Mouse (Mus musculus) CH12.LX (cell line): ENCODE results near the gene Mef2d. TPM values are rescaled to one million over a fixed set of nuclear protein-coding genes. Genes with fewer than 3 reads are reported as not detected.

Source experiments
- DNase-seq: peaks from one replicate; pipeline ENCODE4 v3.0.0-alpha.2; 2013; ENCODE audit errors: extremely low read depth
- H3K27ac ChIP-seq: 2 replicates; pipeline ENCODE4 v1.5.1; 2012; ENCODE audit warnings: low read depth, mild to moderate bottlenecking, control low read depth, moderate library complexity; ENCODE audit not compliant: insufficient read depth
- H3K27me3 ChIP-seq: replicated peaks from 2 replicates; pipeline ENCODE3; 2012; ENCODE audit warnings: inconsistent platforms
- H3K36me3 ChIP-seq, 2 experiments: replicated peaks in 1 of 2; 2 replicates each; pipeline versions ENCODE3 to v1.6.1; 2012; ENCODE audit warnings: inconsistent platforms in 1 of 2, low read length in 1 of 2, mild to moderate bottlenecking in 1 of 2, mixed read lengths in 1 of 2, moderate library complexity in 1 of 2; ENCODE audit not compliant: control insufficient read depth in 1 of 2, insufficient read depth in 1 of 2
- H3K4me1 ChIP-seq, 2 experiments: 2 replicates each; pipeline ENCODE4 v1.6.1; 2012; ENCODE audit warnings: inconsistent platforms in 1 of 2, moderate library complexity in 1 of 2; ENCODE audit not compliant: insufficient read depth in 2 of 2, control insufficient read depth in 1 of 2
- H3K4me2 ChIP-seq: 2 replicates; pipeline ENCODE4 v1.6.1; 2012; ENCODE audit warnings: low read depth, mild to moderate bottlenecking, control low read depth; ENCODE audit not compliant: poor library complexity, insufficient read depth, severe bottlenecking
- H3K4me3 ChIP-seq, 3 experiments: fragments of 150-350 bp in 1 of 3; sonication (generic) in 1 of 3; replicated peaks in 1 of 3; 2 replicates each; pipeline versions ENCODE3 to v1.5.1; 2011 to 2012; ENCODE audit warnings: low read depth in 2 of 3, low read length in 2 of 3, mild to moderate bottlenecking in 2 of 3, moderate library complexity in 2 of 3, control low read depth in 1 of 3, improper control_type of control experiment in 1 of 3, inconsistent platforms in 1 of 3, mixed read lengths in 1 of 3; ENCODE audit not compliant: poor library complexity in 1 of 3
- H3K79me2 ChIP-seq: replicated peaks from 2 replicates; pipeline ENCODE4 v1.6.1; 2012; ENCODE audit warnings: mild to moderate bottlenecking, moderate library complexity; ENCODE audit not compliant: control insufficient read depth, poor library complexity, insufficient read depth, severe bottlenecking; ENCODE audit errors: extremely low read depth
- H3K9ac ChIP-seq: 2 replicates; pipeline ENCODE4 v1.6.1; 2012; ENCODE audit warnings: low read depth, mild to moderate bottlenecking, control low read depth, moderate library complexity; ENCODE audit not compliant: insufficient read depth
- H3K9me3 ChIP-seq: replicated peaks from 2 replicates; pipeline ENCODE3; 2012; ENCODE audit warnings: low read length, inconsistent platforms, mixed read lengths
- CHD2 ChIP-seq: IDR thresholded peaks from 2 replicates; pipeline ENCODE4 v1.6.1; 2011; ENCODE audit warnings: low read length, improper control_type of control experiment
- CTCF ChIP-seq, 2 experiments: IDR thresholded peaks in 1 of 2; conservative IDR thresholded peaks in 1 of 2; 2 replicates each; pipeline ENCODE4 v1.5.1; 2011 to 2012; ENCODE audit warnings: low read depth in 2 of 2, low read length in 2 of 2, improper control_type of control experiment in 1 of 2, inconsistent platforms in 1 of 2, mild to moderate bottlenecking in 1 of 2, moderate library complexity in 1 of 2
- E2F4 ChIP-seq: IDR thresholded peaks from 2 replicates; pipeline ENCODE4 v1.6.1; 2011; ENCODE audit warnings: low read depth, low read length, improper control_type of control experiment; ENCODE audit not compliant: insufficient replicate concordance
- ELF1 ChIP-seq: IDR thresholded peaks from 2 replicates; pipeline ENCODE4 v1.6.1; 2014; ENCODE audit warnings: low read depth, mild to moderate bottlenecking, inconsistent platforms, low read length, improper control_type of control experiment
- EP300 ChIP-seq: IDR thresholded peaks from 2 replicates; pipeline ENCODE4 v1.6.1; 2011; ENCODE audit warnings: low read length, improper control_type of control experiment
- ETS1 ChIP-seq: conservative IDR thresholded peaks from 2 replicates; pipeline ENCODE4 v1.6.1; 2012; ENCODE audit warnings: low read depth, mild to moderate bottlenecking, inconsistent platforms, low read length, improper control_type of control experiment, moderate library complexity
- HCFC1 ChIP-seq: IDR thresholded peaks from 2 replicates; pipeline ENCODE4 v1.6.1; 2012; ENCODE audit warnings: low read depth, mild to moderate bottlenecking, inconsistent platforms, low read length, improper control_type of control experiment
- IRF4 ChIP-seq: IDR thresholded peaks from 2 replicates; pipeline ENCODE4 v1.6.1; 2014; ENCODE audit warnings: low read depth, mild to moderate bottlenecking, inconsistent platforms, low read length, improper control_type of control experiment
- KAT2A ChIP-seq: IDR thresholded peaks from 2 replicates; pipeline ENCODE4 v1.6.1; 2012; ENCODE audit warnings: low read length, improper control_type of control experiment, inconsistent platforms; ENCODE audit not compliant: insufficient replicate concordance
- MYC ChIP-seq: IDR thresholded peaks from 2 replicates; pipeline ENCODE4 v1.6.1; 2011; ENCODE audit warnings: low read depth, mild to moderate bottlenecking, improper control_type of control experiment, low read length
- NELFE ChIP-seq: IDR thresholded peaks from 2 replicates; pipeline ENCODE4 v1.6.1; 2011; ENCODE audit warnings: low read depth, low read length, improper control_type of control experiment
- PAX5 ChIP-seq: IDR thresholded peaks from 2 replicates; pipeline ENCODE4 v1.6.1; 2012; ENCODE audit warnings: low read length, inconsistent platforms, mixed read lengths
- POLR2AphosphoS2 ChIP-seq: IDR thresholded peaks from 2 replicates; pipeline ENCODE4 v1.6.1; 2011; ENCODE audit warnings: low read depth, low read length, improper control_type of control experiment
- RCOR1 ChIP-seq: conservative IDR thresholded peaks from 2 replicates; pipeline ENCODE4 v1.6.1; 2012; ENCODE audit warnings: low read depth, mild to moderate bottlenecking, inconsistent platforms, low read length, improper control_type of control experiment
- SIN3A ChIP-seq: IDR thresholded peaks from 2 replicates; pipeline ENCODE4 v1.6.1; 2012; ENCODE audit warnings: low read length, improper control_type of control experiment, inconsistent platforms
- SMC3 ChIP-seq: IDR thresholded peaks from 2 replicates; pipeline ENCODE4 v1.6.1; 2011; ENCODE audit warnings: low read depth, low read length, improper control_type of control experiment
- TBP ChIP-seq: conservative IDR thresholded peaks from 2 replicates; pipeline ENCODE4 v1.6.1; 2011; ENCODE audit warnings: low read depth, low read length, improper control_type of control experiment
- ZC3H11A ChIP-seq: IDR thresholded peaks from 2 replicates; pipeline ENCODE4 v1.6.1; 2012; ENCODE audit warnings: low read depth, mild to moderate bottlenecking, inconsistent platforms, low read length, improper control_type of control experiment
- ZMIZ1 ChIP-seq: IDR thresholded peaks from 2 replicates; pipeline ENCODE4 v1.6.1; 2012; ENCODE audit warnings: low read depth, mild to moderate bottlenecking, inconsistent platforms, low read length, improper control_type of control experiment
- dilution Hi-C: fragments of 300-500 bp; cut with MboI; formaldehyde crosslinking; loops from 2 replicates; pipeline ENCODE4 v1.14.3; 2020; ENCODE audit warnings: low sequenced_read_pairs; ENCODE audit not compliant: extremely low pct_unique_long_range_greater_than_20kb, extremely low pct_ligation_motif_present
- in situ Hi-C: fragments of 300-500 bp; cut with MboI; formaldehyde crosslinking; loops from 3 replicates; pipeline ENCODE4 v1.14.3; 2019; ENCODE audit warnings: low sequenced_read_pairs, low pct_ligation_motif_present, low pct_unique_long_range_greater_than_20kb, mixed read lengths
- polyA plus RNA-seq: library from polyadenylated mRNA; unstranded; fragments of >175 nt; gene quantifications from 2 replicates; pipeline ENCODE4 v1.2.1, GENCODE M21; 2012; ENCODE audit warnings: low read depth; ENCODE audit not compliant: insufficient read length
- total RNA-seq, 2 experiments: library from RNA; depleted of rRNA; stranded (reverse); fragments of 300-350 nt in 1 of 2; fragments of >200 nt in 1 of 2; gene quantifications; 2 replicates each; pipeline ENCODE4 v1.2.3; 2012 to 2014

Mef2d gene
- total and polyA plus RNA-seq, 3 experiments, result 4.8 to 75.8 (median 10.9) TPM

- Histone ChIP-seq H3K4me3 (no peak overlapping the region), H3K36me3 (no peaks in the 10 kb centered on the region), H3K4me1 (peaks cover 4 to 27% of the 10 kb centered on the region in 2 experiments), H3K27me3 (no peaks in the 10 kb centered on the region), H3K4me2 (no peak overlapping the region), H3K27ac (no peak overlapping the region), H3K79me2 (no peaks in the 10 kb centered on the region), H3K9me3 (no peaks in the 10 kb centered on the region), H3K9ac (no peak overlapping the region)
- dilution Hi-C loops, result no loop called here
- TF ChIP-seq CHD2 (no peak), PAX5 (no peak), POLR2AphosphoS2 (no peak), TBP (no peak), MYC (no peak), ZC3H11A (no peak), KAT2A (no peak), SMC3 (no peak), ZMIZ1 (no peak), E2F4 (no peak), SIN3A (no peak), CTCF (conservative IDR thresholded peaks at IDR 0.05 in 1 of 2, IDR thresholded peaks at IDR 0.05 in 1 of 2; ENCODE audit: low read depth in 2 of 2, low read length in 2 of 2) (no peak), HCFC1 (no peak), ETS1 (no peak)
- DNase-seq, result no peak
- in situ Hi-C loops, result no loop called here
These were observed 14.1 kb upstream of the Mef2d start for GRCm38 (mm10) chr3:88128056-88128455.

GRCm38 (mm10) chr3:88129006-88129405, 13.2 kb upstream of the Mef2d start:
- Histone ChIP-seq H3K27ac (no peak overlapping the region), H3K9ac (no peak overlapping the region), H3K4me3 (no peak overlapping the region), H3K79me2 (no peaks in the 10 kb centered on the region), H3K4me1 (peaks cover 11 to 37% of the 10 kb centered on the region in 2 experiments)
- TF ChIP-seq CTCF (conservative IDR thresholded peaks at IDR 0.05 in 1 of 2, IDR thresholded peaks at IDR 0.05 in 1 of 2; ENCODE audit: low read depth in 2 of 2, low read length in 2 of 2) (no peak), ETS1 (no peak), TBP (no peak), IRF4 (no peak), RCOR1 (no peak), POLR2AphosphoS2 (no peak), NELFE (no peak), PAX5 (no peak), ELF1 (no peak), EP300 (no peak)
- TF ChIP-seq, all 38 proteins: peak for 0
- DNase-seq, result no peak
- in situ Hi-C loops, result no loop called here
- no peaks in the 10 kb centered on the region for H3K27me3 ChIP-seq
- dilution Hi-C loops, result no loop called here
- no peaks in the 10 kb centered on the region for H3K36me3 ChIP-seq
- no peak overlapping the region for H3K4me2 ChIP-seq
- H3K9me3 ChIP-seq, result no peaks in the 10 kb centered on the region
